Mouse (Mus musculus): ENCODE results near the gene Dgkg.

- TF ChIP-seq CTCF (IDR thresholded peaks at IDR 0.05; ENCODE audit: insufficient read depth, low read depth, low read length), result no peak
- no peak for TF ChIP-seq POLR2A (IDR thresholded peaks at IDR 0.05; ENCODE audit: insufficient read depth, low read depth, low read length)
These were observed 228.1 kb downstream of the Dgkg start for GRCm38 (mm10) chr16:22428853-22429341.

All from olfactory bulb, adult 2 months (tissue).